Mouse (Mus musculus): Measurements from ENCODE around the gene Cat.

Cat gene

GRCm38 (mm10) chr2:103436534-103436933 is 48.4 kb downstream of the Cat start:
- no peak for ATAC-seq (ENCODE audit: low TSS enrichment)

- ATAC-seq (ENCODE audit: low TSS enrichment): 0 out of 2 replicates have a peak, but pooled peaks have one; percentile 21
These were observed 49.9 kb downstream of the Cat start for GRCm38 (mm10) chr2:103435110-103435509.

GRCm38 (mm10) chr2:103432695-103433275 is 52.2 kb downstream of the Cat start:
- no peak for ATAC-seq (ENCODE audit: low TSS enrichment)

GRCm38 (mm10) chr2:103430712-103431111 is 54.2 kb downstream of the Cat start:
- peak; percentile 62 for ATAC-seq (ENCODE audit: low TSS enrichment)

GRCm38 (mm10) chr2:103428356-103428755 is 56.6 kb downstream of the Cat start:
- ATAC-seq (ENCODE audit: low TSS enrichment): no peak

- peak; percentile 69 for ATAC-seq (ENCODE audit: low TSS enrichment)
These were observed 59.4 kb downstream of the Cat start for GRCm38 (mm10) chr2:103425456-103426063.

- peak; percentile 71 for ATAC-seq (ENCODE audit: low TSS enrichment)
These were observed 60.5 kb downstream of the Cat start for GRCm38 (mm10) chr2:103424349-103425026.

GRCm38 (mm10) chr2:103423884-103424283 is 61.1 kb downstream of the Cat start:
- ATAC-seq (ENCODE audit: low TSS enrichment): no peak

GRCm38 (mm10) chr2:103420650-103421507 is 64.1 kb downstream of the Cat start:
- ATAC-seq (ENCODE audit: low TSS enrichment): no peak

- ATAC-seq (ENCODE audit: low TSS enrichment): no peak
These were observed 69.2 kb downstream of the Cat start for GRCm38 (mm10) chr2:103415774-103416173.

GRCm38 (mm10) chr2:103413381-103413780 is 71.6 kb downstream of the Cat start:
- ATAC-seq (ENCODE audit: low TSS enrichment): no peak

- no peak for ATAC-seq (ENCODE audit: low TSS enrichment)
These were observed 73.1 kb downstream of the Cat start for GRCm38 (mm10) chr2:103411816-103412215.

GRCm38 (mm10) chr2:103411348-103411747 is 73.6 kb downstream of the Cat start, which contains the start of gene Elf5:
Gene Elf5, plus strand, starts transcription at chr2:103411688.
- ATAC-seq (ENCODE audit: low TSS enrichment): no peak

GRCm38 (mm10) chr2:103406239-103406638 is 78.7 kb downstream of the Cat start:
- peak; percentile 62; the same call in 1 of the 2 replicates for ATAC-seq (ENCODE audit: low TSS enrichment)

All from frontal cortex, adult (tissue).